Mouse (Mus musculus): ENCODE measurements around the gene Gabbr1. TPM values are rescaled to one million over a fixed set of nuclear protein-coding genes. Genes with fewer than 3 reads are reported as not detected.

Gene Gabbr1
- polyA plus RNA-seq, 1 experiment, result 23.9 TPM

GRCm38 (mm10) chr17:37061435-37061834 is 15.7 kb downstream of the Gabbr1 start:
- TF ChIP-seq GATA1 (IDR thresholded peaks at IDR 0.05; ENCODE audit: low read length), result no peak

GRCm38 (mm10) chr17:37062101-37062641 is 16.4 kb downstream of the Gabbr1 start:
- no peak for TF ChIP-seq GATA1 (IDR thresholded peaks at IDR 0.05; ENCODE audit: low read length)

- no peak for TF ChIP-seq GATA1 (IDR thresholded peaks at IDR 0.05; ENCODE audit: low read length)
Observed at GRCm38 (mm10) chr17:37063063-37063462, 17.3 kb downstream of the Gabbr1 start.

GRCm38 (mm10) chr17:37063686-37064495 is 18.1 kb downstream of the Gabbr1 start:
- no peak for TF ChIP-seq GATA1 (IDR thresholded peaks at IDR 0.05; ENCODE audit: low read length)

GRCm38 (mm10) chr17:37065993-37066392 is 20.2 kb downstream of the Gabbr1 start:
- no peak for TF ChIP-seq GATA1 (IDR thresholded peaks at IDR 0.05; ENCODE audit: low read length)

GRCm38 (mm10) chr17:37067861-37068260 is 22.1 kb downstream of the Gabbr1 start:
- no peak for TF ChIP-seq GATA1 (IDR thresholded peaks at IDR 0.05; ENCODE audit: low read length)

GRCm38 (mm10) chr17:37070121-37070520 is 24.4 kb downstream of the Gabbr1 start:
- TF ChIP-seq GATA1 (IDR thresholded peaks at IDR 0.05; ENCODE audit: low read length), result no peak

- no peak for TF ChIP-seq GATA1 (IDR thresholded peaks at IDR 0.05; ENCODE audit: low read length)
Observed at GRCm38 (mm10) chr17:37072080-37072729, 26.4 kb downstream of the Gabbr1 start.

GRCm38 (mm10) chr17:37072730-37073276 is 27.0 kb downstream of the Gabbr1 start:
- no peak for TF ChIP-seq GATA1 (IDR thresholded peaks at IDR 0.05; ENCODE audit: low read length)

GRCm38 (mm10) chr17:37075181-37075580 is 29.4 kb downstream of the Gabbr1 start:
- no peak for TF ChIP-seq GATA1 (IDR thresholded peaks at IDR 0.05; ENCODE audit: low read length)

GRCm38 (mm10) chr17:37075766-37076165 is 30.0 kb downstream of the Gabbr1 start:
- TF ChIP-seq GATA1 (IDR thresholded peaks at IDR 0.05; ENCODE audit: low read length), result no peak

GRCm38 (mm10) chr17:37078193-37078592 is 32.4 kb downstream of the Gabbr1 start:
- no peak for TF ChIP-seq GATA1 (IDR thresholded peaks at IDR 0.05; ENCODE audit: low read length)

- TF ChIP-seq GATA1 (IDR thresholded peaks at IDR 0.05; ENCODE audit: low read length), result no peak
Observed at GRCm38 (mm10) chr17:37078990-37079389, 33.2 kb downstream of the Gabbr1 start.

- no peak for TF ChIP-seq GATA1 (IDR thresholded peaks at IDR 0.05; ENCODE audit: low read length)
Observed at GRCm38 (mm10) chr17:37080119-37080518, 34.4 kb downstream of the Gabbr1 start.

- no peak for TF ChIP-seq GATA1 (IDR thresholded peaks at IDR 0.05; ENCODE audit: low read length)
Observed at GRCm38 (mm10) chr17:37081659-37082058, 35.9 kb downstream of the Gabbr1 start.

GRCm38 (mm10) chr17:37083327-37083726 is 37.6 kb downstream of the Gabbr1 start:
- no peak for TF ChIP-seq GATA1 (IDR thresholded peaks at IDR 0.05; ENCODE audit: low read length)

Data from G1E-ER4 (cell line).